Mouse (Mus musculus) C2C12 (cell line): ENCODE results near the gene Wdr25. TPM values are rescaled to one million over a fixed set of nuclear protein-coding genes. Genes with fewer than 3 reads are reported as not detected.

Experiments used
- H3K27me3 ChIP-seq: one replicate; pipeline ENCODE4 v1.6.1; 2011; ENCODE audit not compliant: control insufficient read depth, insufficient read depth, insufficient read length
- H3K36me3 ChIP-seq: one replicate; pipeline ENCODE4 v1.6.1; 2011; ENCODE audit not compliant: control insufficient read depth, insufficient read depth
- H3K4me3 ChIP-seq: one replicate; pipeline ENCODE4 v1.5.1; 2011; ENCODE audit warnings: mild to moderate bottlenecking, control low read depth; ENCODE audit not compliant: poor library complexity, insufficient read depth, severe bottlenecking
- H3K79me2 ChIP-seq: one replicate; pipeline ENCODE4 v1.6.1; 2011; ENCODE audit not compliant: control insufficient read depth, insufficient read depth
- H3K79me3 ChIP-seq: one replicate; pipeline ENCODE4 v1.6.1; 2011; ENCODE audit warnings: low read depth, control low read depth
- H3ac ChIP-seq: one replicate; pipeline ENCODE3; 2011; ENCODE audit warnings: low read depth; ENCODE audit not compliant: control insufficient read depth, insufficient read length
- CEBPB ChIP-seq: IDR thresholded peaks from one replicate; pipeline ENCODE4 v1.6.1; 2011; ENCODE audit warnings: low read depth, mild to moderate bottlenecking, control low read depth, moderate library complexity
- CTCF ChIP-seq: IDR thresholded peaks from one replicate; pipeline ENCODE4 v1.5.1; 2011; ENCODE audit not compliant: control insufficient read depth, insufficient read depth, insufficient read length
- FOSL1 ChIP-seq: IDR thresholded peaks from one replicate; pipeline ENCODE4 v1.8.0; 2011; ENCODE audit warnings: mild to moderate bottlenecking, low read length; ENCODE audit not compliant: poor library complexity, insufficient read depth, severe bottlenecking
- MAX ChIP-seq: IDR thresholded peaks from one replicate; pipeline ENCODE4 v1.6.1; 2011; ENCODE audit warnings: mild to moderate bottlenecking, control low read depth
- MYOD1 ChIP-seq: IDR thresholded peaks from one replicate; pipeline ENCODE4 v1.6.1; 2011; ENCODE audit warnings: low read depth; ENCODE audit not compliant: control insufficient read depth, insufficient read length
- MYOG ChIP-seq: IDR thresholded peaks from one replicate; pipeline ENCODE4 v1.6.1; 2011; ENCODE audit not compliant: control insufficient read depth, insufficient read length; ENCODE audit errors: extremely low read depth
- USF1 ChIP-seq: IDR thresholded peaks from one replicate; pipeline ENCODE4 v1.6.1; 2011; ENCODE audit warnings: low read depth, mild to moderate bottlenecking, control low read depth, moderate library complexity
- polyA plus RNA-seq: library from polyadenylated mRNA; unstranded; fragments of >200 nt; fragmentation: generic; extraction: Trizol; gene quantifications from one replicate; pipeline ENCODE4 v1.2.1, GENCODE M21; 2012; ENCODE audit warnings: missing spikeins

Wdr25 gene
- polyA plus RNA-seq, 1 experiment: 9.4 TPM

- no peaks in the 10 kb centered on the region for H3K79me2 ChIP-seq
- no peak for TF ChIP-seq MYOG
- no peak for TF ChIP-seq USF1
- no peak for TF ChIP-seq CEBPB
- no peak for TF ChIP-seq FOSL1
- TF ChIP-seq MAX: no peak
- no peak for TF ChIP-seq CTCF
- no peak for TF ChIP-seq MYOD1
- H3K27me3 ChIP-seq: no peaks in the 10 kb centered on the region
- no peaks in the 10 kb centered on the region for H3K36me3 ChIP-seq
- H3ac ChIP-seq: no peak overlapping the region
- no peaks in the 10 kb centered on the region for H3K79me3 ChIP-seq
- no peak overlapping the region for H3K4me3 ChIP-seq
Observed at GRCm38 (mm10) chr12:108855081-108855480, 38.4 kb upstream of the Wdr25 start.

DNA sequence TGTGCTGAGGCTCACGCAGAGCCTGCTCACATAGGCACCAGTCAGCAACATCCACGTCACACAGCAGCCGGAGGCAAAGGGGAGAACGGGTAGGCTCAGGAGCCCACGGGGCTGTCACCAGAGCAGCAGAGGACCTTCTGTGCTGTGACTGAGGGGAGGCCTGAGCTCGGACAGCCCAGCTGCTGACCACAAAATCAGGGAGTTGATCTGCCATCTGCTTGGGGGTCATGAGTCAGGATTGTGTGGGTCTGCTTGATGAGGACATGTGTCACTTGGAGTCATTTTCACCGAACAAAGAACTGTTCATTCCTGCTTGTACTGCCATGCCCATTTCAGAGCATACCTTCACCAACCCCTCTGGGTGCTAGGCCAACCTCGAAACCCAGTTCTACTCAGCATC lies 37.2 kb upstream of the Wdr25 start:
- no peaks in the 10 kb centered on the region for H3K79me2 ChIP-seq
- no peaks in the 10 kb centered on the region for H3K27me3 ChIP-seq
- H3K4me3 ChIP-seq: no peak overlapping the region
- peaks cover 4% of the 10 kb centered on the region for H3K36me3 ChIP-seq
- no peaks in the 10 kb centered on the region for H3K79me3 ChIP-seq
- no peak overlapping the region for H3ac ChIP-seq
- TF ChIP-seq CTCF: no peak
- peak; percentile 46 for TF ChIP-seq MYOD1
- no peak for TF ChIP-seq MYOG

- H3K4me3 ChIP-seq: no peak overlapping the region
- no peaks in the 10 kb centered on the region for H3K79me3 ChIP-seq
- no peak overlapping the region for H3ac ChIP-seq
- H3K36me3 ChIP-seq: peaks cover 7% of the 10 kb centered on the region
- no peaks in the 10 kb centered on the region for H3K79me2 ChIP-seq
- no peaks in the 10 kb centered on the region for H3K27me3 ChIP-seq
- no peak for TF ChIP-seq MYOG
- no peak for TF ChIP-seq MAX
- no peak for TF ChIP-seq FOSL1
- no peak for TF ChIP-seq CTCF
- no peak for TF ChIP-seq USF1
- TF ChIP-seq CEBPB: no peak
- TF ChIP-seq MYOD1: no peak
Observed at GRCm38 (mm10) chr12:108857109-108857508, 36.3 kb upstream of the Wdr25 start.

DNA sequence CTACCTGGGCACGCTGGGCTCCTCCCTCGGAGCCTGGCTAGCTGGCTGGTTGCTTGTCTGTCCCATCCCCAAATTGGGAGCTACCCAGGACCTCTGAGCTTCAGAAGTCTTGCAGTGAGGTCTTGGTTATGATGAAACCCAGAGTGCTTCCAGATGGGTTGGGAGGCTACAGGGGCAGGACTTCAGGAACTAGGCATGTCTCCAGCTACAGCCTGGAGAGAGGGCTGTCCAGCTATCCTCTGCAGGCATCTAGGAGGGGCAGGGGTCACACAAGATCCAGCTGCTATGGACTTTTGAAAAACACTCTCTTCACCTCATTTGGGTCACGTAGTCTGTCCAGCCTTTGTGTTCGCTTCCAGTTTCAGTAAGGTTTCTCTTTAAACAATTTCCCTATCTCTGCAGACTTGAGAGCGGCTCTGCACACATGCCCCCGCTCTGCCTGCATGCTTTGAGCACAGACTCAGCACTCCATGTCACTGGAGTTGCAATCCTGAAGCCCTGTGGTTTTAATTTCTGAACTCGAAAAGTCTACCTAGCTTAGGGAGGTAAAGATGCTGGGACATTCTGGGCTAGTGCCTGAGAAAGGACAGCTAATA lies 35.7 kb upstream of the Wdr25 start:
- H3K4me3 ChIP-seq: no peak overlapping the region
- TF ChIP-seq MAX: no peak
- TF ChIP-seq USF1: no peak
- no peak for TF ChIP-seq MYOD1
- no peak for TF ChIP-seq CEBPB
- no peak for TF ChIP-seq MYOG
- TF ChIP-seq CTCF: no peak
- no peaks in the 10 kb centered on the region for H3K27me3 ChIP-seq
- H3K79me2 ChIP-seq: no peaks in the 10 kb centered on the region
- H3ac ChIP-seq: no peak overlapping the region
- H3K36me3 ChIP-seq: peaks cover 7% of the 10 kb centered on the region
- H3K79me3 ChIP-seq: no peaks in the 10 kb centered on the region

GRCm38 (mm10) chr12:108858486-108858885 lies 34.9 kb upstream of the Wdr25 start:
- no peaks in the 10 kb centered on the region for H3K79me2 ChIP-seq
- peaks cover 7% of the 10 kb centered on the region for H3K36me3 ChIP-seq
- no peaks in the 10 kb centered on the region for H3K79me3 ChIP-seq
- H3K27me3 ChIP-seq: no peaks in the 10 kb centered on the region
- TF ChIP-seq USF1 (no peak), MAX (no peak), FOSL1 (no peak), CTCF (no peak), MYOD1 (no peak), MYOG (no peak), CEBPB (no peak)
- H3K4me3 ChIP-seq: no peak overlapping the region
- H3ac ChIP-seq: no peak overlapping the region

DNA sequence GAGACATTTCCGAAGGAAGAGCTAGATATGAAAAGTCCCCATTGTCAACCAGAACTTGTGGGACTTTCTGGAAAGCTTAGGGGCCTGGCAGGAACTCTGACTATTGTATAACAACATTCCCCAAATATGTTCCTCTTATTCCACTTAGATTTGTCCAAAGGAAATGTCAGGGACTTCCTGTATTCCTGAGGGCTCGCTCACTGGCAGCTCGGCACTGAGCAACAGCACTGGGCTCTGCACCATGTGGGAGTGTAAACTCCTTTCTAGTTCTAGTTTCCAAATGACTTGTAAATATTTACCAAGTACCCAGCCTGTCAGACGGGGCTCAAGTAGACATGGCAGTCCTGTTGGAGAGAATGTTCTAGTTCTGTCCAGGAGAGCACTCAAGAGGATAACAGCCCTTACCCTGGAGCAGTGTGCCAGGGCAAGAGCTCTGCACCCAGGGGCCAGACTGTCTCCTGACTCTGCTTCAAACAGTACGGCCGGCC lies 28.4 kb upstream of the Wdr25 start:
- Histone ChIP-seq H3K79me2 (no peaks in the 10 kb centered on the region), H3K4me3 (no peak overlapping the region), H3ac (no peak overlapping the region), H3K36me3 (peaks cover 37% of the 10 kb centered on the region), H3K79me3 (no peaks in the 10 kb centered on the region), H3K27me3 (no peaks in the 10 kb centered on the region)
- TF ChIP-seq CEBPB (no peak), MYOG (no peak), USF1 (no peak), MAX (no peak), MYOD1 (no peak), FOSL1 (no peak)
